Mouse (Mus musculus): ENCODE data around the gene Dhx15.

Gene Dhx15

GRCm38 (mm10) chr5:52190371-52191179, at the start of gene Dhx15:
Gene Dhx15, minus strand, starts transcription at chr5:52190514.
- ChIA-PET POLR2A (interaction anchor here (0.5 to 3.3 kb wide), 67 partner anchors 9 to 1399 kb away, joined by 3 to 35 read pairs (median 4); partner anchors contain the start of genes Anapc4 (in 4 of the 4) and Ccdc149 (in 1 of the 4)), CTCF (interaction anchor here (0.5 to 1.5 kb wide), 6 partner anchors 27 to 445 kb away, joined by 3 to 6 read pairs (median 3); no protein-coding TSS in a partner anchor)

- ChIA-PET POLR2A (no interaction called here), CTCF (no interaction called here)
Observed at GRCm38 (mm10) chr5:52238877-52239276, 48.6 kb upstream of the Dhx15 start.

GRCm38 (mm10) chr5:52237956-52238735, 47.8 kb upstream of the Dhx15 start:
- POLR2A ChIA-PET = interaction anchor here in 2 of 4 experiments (0.6 to 1.2 kb wide), 5 partner anchors 9 to 122 kb away, joined by 3 to 5 read pairs (median 3); no protein-coding TSS in a partner anchor
- CTCF ChIA-PET = interaction anchor here in 2 of 4 experiments (0.9 to 1.2 kb wide), 2 partner anchors 48 to 885 kb away, joined by 3 read pairs; partner anchors contain the start of gene Dhx15 (in 1 of the 2)

GRCm38 (mm10) chr5:52236585-52236984, 46.3 kb upstream of the Dhx15 start:
- CTCF ChIA-PET = interaction anchor here in 1 of 4 experiments (1.2 kb wide), 1 partner anchor 46 kb away, joined by 3 read pairs; the partner anchor contains the start of gene Dhx15

GRCm38 (mm10) chr5:52234570-52234969, 44.3 kb upstream of the Dhx15 start:
- POLR2A ChIA-PET = interaction anchor here in 3 of 4 experiments (0.5 to 3.3 kb wide), 3 partner anchors 44 to 678 kb away, joined by 3 to 12 read pairs (median 3); partner anchors contain the start of gene Dhx15 (in 1 of the 3)

More at GRCm38 (mm10) chr5:52236585-52236984, 46.3 kb upstream of the Dhx15 start:
- POLR2A ChIA-PET = interaction anchor here in 1 of 4 experiments (0.9 kb wide), 1 partner anchor 104 kb away, joined by 3 read pairs; no protein-coding TSS in a partner anchor

GRCm38 (mm10) chr5:52233891-52234290, 43.6 kb upstream of the Dhx15 start:
- CTCF ChIA-PET = no interaction called here
- POLR2A ChIA-PET = interaction anchor here in 2 of 4 experiments (1.0 to 3.3 kb wide), 2 partner anchors 43 kb away, joined by 3 to 12 read pairs; partner anchors contain the start of gene Dhx15 (in 2 of the 2)

More at GRCm38 (mm10) chr5:52234570-52234969, 44.3 kb upstream of the Dhx15 start:
- CTCF ChIA-PET = no interaction called here

- ChIA-PET CTCF (interaction anchor here in 3 of 4 experiments (0.5 to 1.4 kb wide), 4 partner anchors 8 to 100 kb away, joined by 4 to 13 read pairs (median 5); no protein-coding TSS in a partner anchor), POLR2A (interaction anchor here in 3 of 4 experiments (0.6 to 3.3 kb wide), 7 partner anchors 11 to 242 kb away, joined by 3 to 12 read pairs (median 3); partner anchors contain the start of gene Dhx15 (in 2 of the 3))
Observed at GRCm38 (mm10) chr5:52232611-52233010, 42.3 kb upstream of the Dhx15 start.

GRCm38 (mm10) chr5:52232199-52232598, 41.9 kb upstream of the Dhx15 start:
- ChIA-PET POLR2A (interaction anchor here in 3 of 4 experiments (0.6 to 3.3 kb wide), 8 partner anchors 12 to 242 kb away, joined by 3 to 12 read pairs (median 3); partner anchors contain the start of gene Dhx15 (in 3 of the 3)), CTCF (interaction anchor here in 3 of 4 experiments (0.5 to 1.4 kb wide), 4 partner anchors 8 to 100 kb away, joined by 4 to 13 read pairs (median 5); no protein-coding TSS in a partner anchor)

- ChIA-PET CTCF (interaction anchor here in 1 of 4 experiments (0.7 kb wide), 1 partner anchor 127 kb away, joined by 7 read pairs; no protein-coding TSS in a partner anchor), POLR2A (interaction anchor here in 1 of 4 experiments (0.7 kb wide), 1 partner anchor 596 kb away, joined by 3 read pairs; no protein-coding TSS in a partner anchor)
Observed at GRCm38 (mm10) chr5:52230466-52230865, 40.2 kb upstream of the Dhx15 start.

- ChIA-PET POLR2A (no interaction called here), CTCF (no interaction called here)
Observed at GRCm38 (mm10) chr5:52226677-52227076, 36.4 kb upstream of the Dhx15 start.

GRCm38 (mm10) chr5:52221596-52221995, 31.3 kb upstream of the Dhx15 start:
- ChIA-PET POLR2A (interaction anchor here in 1 of 4 experiments (0.6 to 0.7 kb wide), 2 partner anchors 16 to 47 kb away, joined by 3 read pairs; no protein-coding TSS in a partner anchor), CTCF (no interaction called here)

- ChIA-PET CTCF (no interaction called here), POLR2A (no interaction called here)
Observed at GRCm38 (mm10) chr5:52220013-52220804, 29.9 kb upstream of the Dhx15 start.

GRCm38 (mm10) chr5:52218238-52218637, 27.9 kb upstream of the Dhx15 start:
- ChIA-PET POLR2A (interaction anchor here in 1 of 4 experiments (1.3 kb wide), 1 partner anchor 18 kb away, joined by 4 read pairs; no protein-coding TSS in a partner anchor), CTCF (interaction anchor here in 1 of 4 experiments (0.6 kb wide), 1 partner anchor 13 kb away, joined by 7 read pairs; no protein-coding TSS in a partner anchor)

- CTCF ChIA-PET = interaction anchor here in 2 of 4 experiments (0.5 to 0.7 kb wide), 3 partner anchors 98 to 1857 kb away, joined by 3 to 7 read pairs (median 3); no protein-coding TSS in a partner anchor
- POLR2A ChIA-PET = interaction anchor here in 2 of 4 experiments (0.7 to 1.5 kb wide), 4 partner anchors 23 to 904 kb away, joined by 4 to 12 read pairs (median 8); partner anchors contain the start of gene Dhx15 (in 2 of the 2)
Observed at GRCm38 (mm10) chr5:52213143-52213900, 23.0 kb upstream of the Dhx15 start.

GRCm38 (mm10) chr5:52191180-52191468, 810 bp upstream of the Dhx15 start:
- ChIA-PET CTCF (interaction anchor here in 1 of 4 experiments (1.5 kb wide), 1 partner anchor 59 kb away, joined by 6 read pairs; no protein-coding TSS in a partner anchor), POLR2A (interaction anchor here in 3 of 4 experiments (0.6 to 3.3 kb wide), 56 partner anchors 9 to 643 kb away, joined by 3 to 35 read pairs (median 4); partner anchors contain the start of genes Anapc4 (in 3 of the 3) and Ccdc149 (in 1 of the 3))

- CTCF ChIA-PET = interaction anchor here in 3 of 4 experiments (0.6 to 1.0 kb wide), 3 partner anchors 27 to 58 kb away, joined by 3 to 5 read pairs (median 3); no protein-coding TSS in a partner anchor
Observed at GRCm38 (mm10) chr5:52189664-52190365, 499 bp downstream of the Dhx15 start.

More at GRCm38 (mm10) chr5:52189664-52190365, 499 bp downstream of the Dhx15 start:
- POLR2A ChIA-PET = interaction anchor here in 3 of 4 experiments (0.7 to 6.6 kb wide), 44 partner anchors 8 to 644 kb away, joined by 3 to 82 read pairs (median 5); partner anchors contain the start of gene Anapc4 (in 2 of the 3)

All from embryonic stem cell, embryonic (primary cell).